Mouse (Mus musculus): ENCODE data around the gene Higd1b. TPM values are rescaled to one million over a fixed set of nuclear protein-coding genes. Genes with fewer than 3 reads are reported as not detected.
A peak's percentile ranks its signal among the peaks of the same experiment; 100 is the strongest.

Gene Higd1b
- polyA plus RNA-seq, 1 experiment from 2014 or later, result 5.4 TPM

DNA sequence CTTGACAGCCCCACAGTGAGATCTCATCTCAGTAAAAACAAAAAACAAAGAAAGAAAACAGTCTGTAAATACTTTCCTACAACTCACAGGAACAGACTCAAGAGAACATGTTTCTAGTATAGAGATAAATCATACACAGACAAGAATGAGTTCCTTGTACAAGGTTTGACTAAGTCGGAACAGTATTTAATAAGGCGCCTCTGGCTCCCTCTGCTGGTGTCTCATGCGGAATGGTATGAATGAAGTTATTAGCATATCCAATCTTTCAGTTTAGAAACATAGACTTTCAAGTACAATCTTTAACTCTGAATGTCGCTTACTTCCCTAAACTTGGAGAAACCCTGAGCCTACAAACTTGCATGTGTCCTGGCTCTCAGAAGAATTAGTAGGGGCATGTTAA is 28.6 kb downstream of the Higd1b start:
- Histone ChIP-seq H3K9ac (no peak overlapping the region), H3K4me3 (ENCODE audit: low read depth, low read length) (no peak overlapping the region), H3K27ac (ENCODE audit: low read depth) (no peak overlapping the region), H3K9me3 (ENCODE audit: low read depth, low read length) (no peaks in the 10 kb centered on the region), H3K27me3 (ENCODE audit: insufficient read depth, low read length) (no peaks in the 10 kb centered on the region), H3K4me1 (ENCODE audit: insufficient read depth) (no peaks in the 10 kb centered on the region), H3K36me3 (ENCODE audit: insufficient read depth) (peaks cover 93% of the 10 kb centered on the region), H3K4me2 (no peak overlapping the region)
- TF ChIP-seq CTCF (IDR thresholded peaks at IDR 0.05; ENCODE audit: low read depth), result peak; percentile 73
- DNase-seq, result peak; percentile 95
- ATAC-seq (ENCODE audit: insufficient read depth), result no peak
- WGBS, result 26% methylated on average over 4 of the region's 4 CpGs

DNA sequence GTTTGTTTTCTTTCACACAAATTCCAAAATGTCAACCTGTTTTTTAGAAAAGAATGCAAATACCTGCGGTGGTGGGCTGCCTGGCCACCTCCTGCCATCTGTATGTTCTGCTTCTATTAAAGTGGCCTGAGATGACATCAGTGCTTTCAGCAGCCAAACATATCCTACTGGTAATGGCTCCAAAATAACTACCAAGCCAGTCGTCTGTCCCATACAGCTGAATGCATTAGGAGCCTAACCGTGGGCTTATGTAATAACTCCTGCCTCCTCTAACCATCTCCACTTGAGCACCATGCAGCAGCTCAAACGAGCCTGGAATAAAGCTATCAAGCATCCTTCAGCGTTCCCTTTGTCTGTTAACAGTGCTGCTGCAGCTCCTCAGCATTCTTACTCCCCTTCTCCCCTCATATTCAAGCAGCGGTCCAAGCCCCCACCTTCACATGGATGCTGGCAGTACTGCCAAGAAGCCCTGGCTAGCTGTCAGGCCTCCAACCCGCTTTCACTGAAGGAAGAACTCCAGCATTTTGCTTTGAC is 39.2 kb downstream of the Higd1b start:
- H3K9me3 ChIP-seq (ENCODE audit: low read depth, low read length), result no peaks in the 10 kb centered on the region
- H3K9ac ChIP-seq, result no peak overlapping the region
- H3K27ac ChIP-seq (ENCODE audit: low read depth), result no peak overlapping the region
- peaks cover 60% of the 10 kb centered on the region for H3K36me3 ChIP-seq (ENCODE audit: insufficient read depth)
- no peak overlapping the region for H3K4me2 ChIP-seq
- H3K27me3 ChIP-seq (ENCODE audit: insufficient read depth, low read length), result no peaks in the 10 kb centered on the region
- TF ChIP-seq CTCF (IDR thresholded peaks at IDR 0.05; ENCODE audit: low read depth), result no peak
- H3K4me1 ChIP-seq (ENCODE audit: insufficient read depth), result no peaks in the 10 kb centered on the region
- DNase-seq (no peak), ATAC-seq (ENCODE audit: insufficient read depth) (no peak)
- no peak overlapping the region for H3K4me3 ChIP-seq (ENCODE audit: low read depth, low read length)
- 85% methylated on average over 7 of the region's 7 CpGs for WGBS

DNA sequence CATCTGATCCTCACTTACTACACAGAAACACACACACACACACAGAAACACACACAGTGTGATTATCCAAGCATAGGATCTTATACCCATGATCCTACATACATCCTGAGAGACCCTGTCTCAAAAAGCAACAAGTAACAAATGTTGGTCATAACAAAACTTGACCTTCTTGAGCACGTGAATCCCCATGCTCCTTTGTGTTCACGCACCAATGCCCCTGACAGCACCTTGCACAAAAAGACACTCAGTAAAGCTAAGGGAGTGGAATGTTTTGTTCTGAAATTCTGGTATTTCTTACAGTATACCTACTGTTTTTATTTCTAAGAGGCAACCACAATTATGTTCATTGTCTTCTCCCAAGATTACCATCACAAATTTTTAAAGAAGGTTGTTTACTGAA is 43.9 kb downstream of the Higd1b start:
- H3K4me3 ChIP-seq (ENCODE audit: low read depth, low read length), result no peak overlapping the region
- no peaks in the 10 kb centered on the region for H3K27me3 ChIP-seq (ENCODE audit: insufficient read depth, low read length)
- peaks cover 30% of the 10 kb centered on the region for H3K36me3 ChIP-seq (ENCODE audit: insufficient read depth)
- ATAC-seq (ENCODE audit: insufficient read depth) (no peak), DNase-seq (no peak)
- H3K9me3 ChIP-seq (ENCODE audit: low read depth, low read length), result no peaks in the 10 kb centered on the region
- H3K9ac ChIP-seq, result peak overlapping the region; percentile 82; the same call in 1 of the 2 replicates
- no peaks in the 10 kb centered on the region for H3K4me1 ChIP-seq (ENCODE audit: insufficient read depth)
- no peak overlapping the region for H3K27ac ChIP-seq (ENCODE audit: low read depth)
- 79% methylated on average over 2 of the region's 2 CpGs for WGBS
- TF ChIP-seq CTCF (IDR thresholded peaks at IDR 0.05; ENCODE audit: low read depth), result no peak
- H3K4me2 ChIP-seq, result peak overlapping the region; percentile 80

DNA sequence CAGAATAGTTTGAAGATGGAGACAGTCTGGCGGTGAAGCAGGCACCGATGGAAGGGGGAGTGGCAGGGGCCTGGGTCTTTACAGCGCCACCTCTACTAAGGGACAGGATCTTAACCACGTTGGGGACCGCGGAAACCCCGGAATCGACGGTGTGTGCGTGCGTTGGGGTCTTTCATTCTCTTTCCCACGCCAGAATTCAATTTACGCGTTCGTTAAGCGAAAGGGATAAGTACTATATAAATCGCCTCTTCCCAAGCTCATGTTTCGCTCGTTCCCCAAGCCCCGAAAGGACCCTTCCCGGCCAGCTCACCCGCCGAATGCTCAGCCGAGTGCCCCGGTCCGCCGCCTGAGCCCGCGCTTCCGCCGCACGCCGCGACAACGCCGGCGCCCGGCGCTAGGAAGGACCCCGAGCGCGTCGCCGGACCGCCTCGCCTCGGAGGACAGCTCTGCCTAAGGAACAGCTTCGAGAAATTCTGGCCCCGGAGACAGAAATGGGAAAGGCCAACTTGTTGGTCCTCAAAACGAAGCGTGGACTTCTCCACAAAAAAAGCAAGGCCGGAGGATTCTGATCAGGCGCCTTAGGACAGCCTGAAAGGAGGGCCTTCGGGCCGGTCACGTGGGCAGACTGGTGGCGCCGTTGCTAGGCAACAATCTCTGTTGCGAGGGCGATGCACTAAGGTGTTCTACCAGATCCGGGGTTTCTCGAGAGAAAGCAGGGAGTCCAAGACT is 45.1 kb downstream of the Higd1b start, which contains the start of the genes Eftud2 and Ccdc103:
TSS of gene Eftud2 (minus strand) at position 401 of the 729 bp plus-strand sequence.
TSS of gene Ccdc103 (plus strand) at position 620 of the 729 bp plus-strand sequence.
- TF ChIP-seq CTCF (IDR thresholded peaks at IDR 0.05; ENCODE audit: low read depth), result no peak
- no peaks in the 10 kb centered on the region for H3K9me3 ChIP-seq (ENCODE audit: low read depth, low read length)
- ATAC-seq (ENCODE audit: insufficient read depth) (peak; percentile 92), DNase-seq (peak; percentile 96)
- peak within 1 kb of the TSS; percentile 88 for H3K27ac ChIP-seq (ENCODE audit: low read depth)
- WGBS, result under 1% methylated on average over 62 of the region's 62 CpGs
- H3K4me3 ChIP-seq (ENCODE audit: low read depth, low read length), result peak within 1 kb of the TSS; percentile 74
- peaks cover 18% of the 10 kb centered on the region for H3K36me3 ChIP-seq (ENCODE audit: insufficient read depth)
- H3K27me3 ChIP-seq (ENCODE audit: insufficient read depth, low read length), result no peaks in the 10 kb centered on the region
- H3K4me2 ChIP-seq, result peak within 1 kb of the TSS; percentile 80
- H3K9ac ChIP-seq, result peak within 1 kb of the TSS; percentile 82
- H3K4me1 ChIP-seq (ENCODE audit: insufficient read depth), result no peaks in the 10 kb centered on the region

- peaks cover 10% of the 10 kb centered on the region for H3K36me3 ChIP-seq (ENCODE audit: insufficient read depth)
- peak overlapping the region; percentile 74 for H3K4me3 ChIP-seq (ENCODE audit: low read depth, low read length)
- no peak for DNase-seq
- peak; percentile 30; the same call in 1 of the 2 replicates for ATAC-seq (ENCODE audit: insufficient read depth)
- H3K4me2 ChIP-seq, result peak overlapping the region; percentile 80
- TF ChIP-seq CTCF (IDR thresholded peaks at IDR 0.05; ENCODE audit: low read depth), result no peak
- H3K4me1 ChIP-seq (ENCODE audit: insufficient read depth), result no peaks in the 10 kb centered on the region
- peak overlapping the region; percentile 82 for H3K9ac ChIP-seq
- H3K27ac ChIP-seq (ENCODE audit: low read depth), result peak overlapping the region; percentile 88; the same call in 1 of the 2 replicates
- no peaks in the 10 kb centered on the region for H3K27me3 ChIP-seq (ENCODE audit: insufficient read depth, low read length)
- H3K9me3 ChIP-seq (ENCODE audit: low read depth, low read length), result no peaks in the 10 kb centered on the region
- 11% methylated on average over 13 of the region's 13 CpGs for WGBS
These were observed 45.9 kb downstream of the Higd1b start for GRCm38 (mm10) chr11:102881314-102882198.

DNA sequence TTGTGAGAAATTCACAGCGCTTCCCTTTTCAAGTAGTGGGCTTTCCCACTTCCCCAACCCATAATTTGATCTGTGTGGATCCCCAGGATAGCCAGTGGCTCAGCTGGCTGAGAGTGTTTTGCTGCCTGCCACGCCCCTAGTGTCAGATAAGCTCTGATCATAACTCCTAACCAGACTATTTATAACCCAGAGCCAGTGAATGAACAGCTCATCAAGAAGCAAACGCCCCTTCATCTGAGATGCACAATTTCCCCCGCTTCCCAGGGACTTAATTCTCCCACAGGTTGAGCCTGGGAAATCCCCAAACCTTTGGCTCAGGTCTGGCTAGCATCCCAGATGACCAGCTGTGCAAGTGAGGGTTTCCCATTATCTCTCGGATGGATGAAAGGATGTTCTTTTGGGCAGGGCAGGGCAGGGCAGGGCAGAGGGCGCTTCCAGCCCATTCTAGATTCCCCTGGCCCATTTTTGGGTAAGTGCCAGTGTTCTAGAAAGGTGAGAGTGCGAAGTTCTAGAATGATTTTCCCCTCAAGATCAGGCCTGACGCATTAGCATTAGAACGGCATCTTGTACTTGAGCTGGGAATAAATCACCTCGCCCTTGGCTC is 49.1 kb downstream of the Higd1b start, which contains the start of gene Fam187a:
TSS of gene Fam187a (plus strand) at position 554 of the 604 bp plus-strand sequence.
- 44% methylated on average over 10 of the region's 10 CpGs for WGBS

More for the DNA sequence above, 49.1 kb downstream of the Higd1b start, which contains the start of gene Fam187a:
- Histone ChIP-seq H3K9ac (no peak within 1 kb of the TSS), H3K27ac (ENCODE audit: low read depth) (no peak within 1 kb of the TSS), H3K4me3 (ENCODE audit: low read depth, low read length) (no peak within 1 kb of the TSS), H3K9me3 (ENCODE audit: low read depth, low read length) (no peaks in the 10 kb centered on the region), H3K4me2 (no peak within 1 kb of the TSS), H3K27me3 (ENCODE audit: insufficient read depth, low read length) (no peaks in the 10 kb centered on the region), H3K4me1 (ENCODE audit: insufficient read depth) (no peaks in the 10 kb centered on the region), H3K36me3 (ENCODE audit: insufficient read depth) (no peaks in the 10 kb centered on the region)
- DNase-seq, result no peak
- no peak for TF ChIP-seq CTCF (IDR thresholded peaks at IDR 0.05; ENCODE audit: low read depth)
- ATAC-seq (ENCODE audit: insufficient read depth), result no peak
